Mouse (Mus musculus) natural killer cell, adult 2 months (primary cell): ENCODE results near the gene Llcfc1.

Source experiments
- DNase-seq, 2 experiments: peaks; one replicate each; pipeline ENCODE4 v3.0.0; 2022; ENCODE audit warnings: low spot score in 2 of 2

Llcfc1 gene

GRCm38 (mm10) chr6:41702928-41703327 is 18.7 kb downstream of the Llcfc1 start:
- DNase-seq, result no peak

- DNase-seq, result no peak
Measured at GRCm38 (mm10) chr6:41704123-41704522, 19.9 kb downstream of the Llcfc1 start, which contains the start of gene Kel. TSS of gene Kel (minus strand) at chr6:41704339.

DNA sequence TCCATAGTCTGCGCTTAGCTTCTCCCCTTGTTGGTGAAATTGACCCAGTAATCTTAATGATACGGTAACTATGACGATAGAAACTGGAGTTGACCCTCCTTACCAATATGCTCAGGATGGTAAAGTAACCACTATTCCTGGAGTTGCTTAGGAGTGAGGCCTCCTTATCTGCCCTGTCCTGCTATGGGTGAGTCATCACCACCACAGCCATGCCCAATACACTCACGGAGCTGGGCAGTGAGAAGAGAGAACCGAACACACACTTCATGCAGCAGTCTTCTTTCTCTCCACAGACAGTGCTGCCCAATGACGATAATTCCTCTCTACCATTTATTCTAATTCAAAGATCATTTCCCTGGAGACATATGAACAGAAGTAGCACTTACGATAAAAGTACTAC is 22.0 kb downstream of the Llcfc1 start:
- no peak for DNase-seq

DNA sequence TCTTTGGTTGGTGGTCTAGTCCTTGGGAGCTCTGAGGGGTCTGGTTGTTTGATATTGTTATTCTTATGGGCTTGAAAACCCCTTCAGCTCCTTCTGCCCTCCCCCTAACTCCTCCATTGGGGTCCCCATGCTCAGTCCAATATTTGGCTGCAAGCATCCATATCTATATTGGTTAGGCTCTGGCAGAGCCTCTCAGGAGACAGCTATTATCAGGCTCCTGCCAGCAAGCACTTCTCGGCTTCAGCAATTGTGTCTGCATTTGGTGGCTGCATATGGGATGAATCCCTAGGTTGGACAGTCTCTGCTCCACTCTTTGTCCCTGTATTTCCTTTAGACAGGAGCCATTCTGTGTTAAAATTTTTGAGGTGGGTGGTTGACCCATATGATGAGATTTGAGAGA is 26.1 kb downstream of the Llcfc1 start:
- DNase-seq, result no peak

GRCm38 (mm10) chr6:41721430-41721829 is 37.2 kb downstream of the Llcfc1 start:
- DNase-seq, result no peak

DNA sequence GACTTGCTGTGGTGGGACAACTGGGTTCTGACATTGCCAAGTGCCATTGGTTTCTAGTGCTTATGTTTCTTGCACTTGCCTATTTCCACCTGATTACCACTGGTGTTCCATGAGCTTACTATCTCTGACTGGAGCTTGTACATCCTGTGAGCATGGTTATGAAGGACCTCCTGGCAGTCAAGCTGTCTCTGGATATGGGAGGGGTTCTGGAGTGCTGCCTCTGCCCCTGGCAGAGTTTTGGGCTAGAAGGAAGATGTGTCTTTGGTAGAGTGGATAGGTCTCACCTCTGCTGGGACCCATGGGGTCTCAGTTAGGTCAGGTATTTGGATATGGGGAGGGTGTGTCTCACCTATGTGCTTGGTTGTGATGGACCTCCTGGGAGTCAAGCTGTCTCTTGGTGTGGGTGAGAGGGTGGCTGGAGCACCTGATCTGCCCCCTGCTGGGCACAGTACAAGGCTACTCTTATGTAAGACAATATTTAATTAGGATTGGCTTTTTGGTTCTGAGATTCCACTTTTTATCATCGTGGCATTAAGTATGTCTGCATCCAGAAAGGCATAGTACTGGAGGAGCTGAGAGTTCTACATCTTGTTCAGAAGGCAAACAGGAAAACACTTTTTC is 43.9 kb downstream of the Llcfc1 start:
- no peak for DNase-seq

DNA sequence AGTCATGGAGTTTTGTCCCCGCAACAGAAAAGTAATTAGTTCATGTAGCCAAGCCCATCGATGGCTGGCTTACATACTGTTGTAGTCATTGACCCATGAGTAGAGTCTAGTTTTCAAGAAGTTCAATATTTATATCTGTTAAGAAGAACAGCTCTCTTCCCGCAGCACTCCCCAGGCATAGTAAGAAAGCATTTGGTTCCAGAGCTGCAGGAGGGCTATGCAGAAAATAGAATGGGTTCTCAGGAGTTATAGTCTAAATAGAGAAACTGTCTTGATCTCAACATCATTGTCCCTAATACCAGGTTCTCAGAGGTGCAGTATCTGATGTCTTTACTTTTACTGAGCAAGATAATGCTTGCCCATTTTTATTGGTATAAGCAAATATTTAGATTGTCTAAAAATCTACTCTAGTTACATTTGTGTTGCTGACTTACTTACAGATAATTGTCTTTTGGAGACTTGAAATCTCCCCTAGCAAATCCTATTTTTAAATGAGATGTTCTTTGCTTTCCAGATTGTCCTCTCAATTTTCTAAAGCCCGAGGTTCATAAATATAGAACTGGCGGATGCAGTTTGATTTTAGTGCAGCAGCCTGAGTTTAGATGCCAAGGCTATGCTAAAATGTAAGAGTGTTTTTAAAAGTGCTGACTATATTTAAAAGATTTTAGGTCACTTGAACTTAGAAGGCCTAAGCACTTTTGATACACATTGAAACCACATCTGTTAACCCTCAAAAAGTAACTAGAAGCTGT is 50.7 kb downstream of the Llcfc1 start:
- no peak for DNase-seq
